Mouse (Mus musculus) cerebellum, postnatal 36 days (tissue): ENCODE results near the gene Ppm1h.

ENCODE experiments used
- DNase-seq, 2 experiments: peaks; one replicate each; pipeline ENCODE4 v3.0.0; 2021 to 2022; ENCODE audit warnings: mixed read lengths in 2 of 2

Gene Ppm1h

DNA sequence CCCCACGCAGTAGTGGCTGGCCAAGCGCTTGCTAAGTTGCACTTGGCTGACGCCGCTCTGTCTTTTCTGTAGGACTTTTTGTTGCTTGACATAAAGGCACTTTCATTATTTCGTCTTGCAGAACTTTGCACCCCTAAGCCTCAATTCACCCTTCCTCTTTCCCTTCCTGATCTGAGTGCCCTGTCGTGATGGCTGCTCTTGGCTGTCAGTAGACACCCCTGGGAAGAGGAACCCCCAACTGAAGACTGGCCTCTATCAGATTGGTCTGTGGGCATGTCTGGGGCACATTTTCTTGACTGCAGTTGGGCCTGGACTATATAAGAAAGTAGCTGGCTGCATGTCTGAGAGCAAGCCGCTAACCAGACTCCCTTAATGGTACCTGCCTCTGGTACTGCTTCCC lies 95.6 kb downstream of the Ppm1h start:
- no peak for DNase-seq

DNA sequence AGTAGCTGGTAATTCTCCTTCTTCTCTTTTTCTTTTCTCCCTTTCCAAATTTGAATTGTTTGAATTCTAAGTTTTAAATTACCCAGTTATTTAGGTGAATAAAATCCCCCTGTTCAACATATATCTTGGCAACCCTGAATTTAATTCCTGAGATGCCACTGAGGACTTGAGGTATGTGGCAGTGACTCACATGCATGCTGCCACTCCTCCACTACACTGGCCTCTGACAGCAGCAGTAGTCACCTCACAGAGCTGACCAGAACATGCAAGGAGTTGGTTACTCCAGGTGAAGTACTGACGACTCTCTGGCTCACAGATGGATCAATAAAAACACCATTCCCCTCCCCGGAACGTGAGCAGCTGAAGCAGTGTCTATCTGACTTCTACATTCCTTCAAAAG lies 98.9 kb downstream of the Ppm1h start:
- no peak for DNase-seq

DNA sequence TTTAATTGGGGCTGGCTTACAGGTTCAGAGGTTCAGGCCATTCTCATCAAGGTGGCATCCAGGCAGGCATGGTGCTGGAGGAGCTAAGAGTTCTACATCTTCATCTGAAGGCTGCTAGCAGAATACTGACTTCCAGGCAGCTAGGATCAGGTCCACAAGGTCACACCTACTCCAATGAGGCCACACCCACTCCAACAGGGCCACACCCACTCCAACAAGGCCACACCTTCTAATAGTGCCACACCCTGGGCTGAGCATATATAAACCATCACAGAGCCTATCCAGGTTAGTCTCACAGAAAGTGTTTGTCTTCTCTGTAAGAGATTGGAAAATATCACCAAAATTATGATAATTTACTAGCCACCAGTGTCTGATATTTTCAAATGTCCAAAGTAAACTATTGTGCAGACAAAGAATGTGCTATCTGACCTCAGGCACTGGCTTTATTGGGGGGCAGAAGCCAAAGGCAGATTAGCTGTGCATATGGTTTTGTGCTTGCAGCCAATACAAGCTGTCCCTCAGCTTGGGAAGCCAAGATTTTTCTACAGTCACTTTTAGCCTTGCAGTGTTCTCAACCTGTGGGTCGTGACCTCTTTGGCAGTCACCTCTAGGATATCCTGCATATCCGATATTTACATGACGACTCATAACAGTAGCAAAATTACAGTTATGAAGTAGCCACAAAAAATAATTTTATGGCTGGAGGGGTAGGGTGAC lies 99.5 kb downstream of the Ppm1h start:
- no peak for DNase-seq

DNA sequence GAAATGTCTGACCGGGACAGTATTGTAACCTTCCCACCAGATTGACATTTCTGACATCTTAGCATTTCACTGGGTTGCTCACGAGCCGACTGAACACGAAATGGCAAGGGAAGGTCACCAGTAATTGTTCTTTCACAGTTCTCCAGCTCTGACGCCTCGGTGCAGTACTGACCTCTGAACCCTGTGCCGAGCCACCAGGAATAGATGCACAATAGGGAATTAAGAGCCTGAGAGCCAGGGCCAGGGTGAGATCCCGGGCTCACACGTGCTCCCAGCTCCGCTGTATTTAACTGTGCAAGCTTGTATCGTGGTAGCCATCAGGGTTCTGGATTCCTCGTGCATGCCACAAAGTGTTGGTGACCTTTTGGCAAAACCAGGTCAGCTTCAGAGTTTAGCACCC lies 100.8 kb downstream of the Ppm1h start:
- DNase-seq, result no peak

DNA sequence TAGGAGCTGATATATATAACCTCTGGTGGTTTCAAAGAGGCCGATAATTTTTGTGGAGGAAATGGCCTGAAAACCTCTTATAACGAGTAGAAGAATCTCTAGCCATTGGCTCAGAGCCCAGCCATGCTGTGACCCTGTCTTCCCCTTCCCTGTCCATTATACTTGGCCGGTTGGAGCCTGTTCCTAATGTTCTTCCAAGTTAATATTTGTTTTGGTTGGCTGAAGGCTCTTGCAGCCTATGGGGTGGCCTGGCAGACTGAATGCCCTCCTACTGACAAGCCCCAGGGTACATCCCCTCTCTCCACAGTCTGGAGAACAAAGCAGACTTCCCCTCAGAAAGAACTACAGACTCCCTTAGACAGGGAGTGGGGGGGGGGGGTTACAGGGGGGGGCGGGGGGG lies 104.2 kb downstream of the Ppm1h start:
- peak; percentile 52 to 63 for DNase-seq

DNA sequence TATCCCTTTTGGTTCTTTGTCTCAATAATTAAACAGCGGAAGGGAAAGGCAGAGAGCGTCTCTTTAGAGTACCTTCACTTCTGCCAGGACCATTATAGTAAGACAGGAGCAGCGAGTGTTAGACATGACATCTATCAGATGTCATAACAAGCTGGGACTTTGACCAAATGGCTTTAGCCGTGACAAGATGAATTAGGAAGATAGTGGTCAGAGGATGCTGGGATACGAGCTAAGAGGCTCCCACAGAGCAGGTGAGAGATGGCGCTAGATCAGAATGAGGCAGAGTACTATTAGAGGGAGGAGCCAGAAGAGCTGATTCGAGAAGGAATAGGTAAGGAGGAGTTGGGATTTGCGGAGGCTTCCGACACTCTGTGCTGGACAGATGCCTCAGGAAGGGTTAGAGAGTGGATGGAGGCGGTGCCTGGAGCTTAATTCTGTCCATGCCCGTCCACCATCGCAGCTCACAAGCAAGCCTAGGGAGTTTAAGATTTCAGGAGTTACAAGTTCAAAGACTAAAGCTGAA lies 111.1 kb downstream of the Ppm1h start:
- no peak for DNase-seq

DNA sequence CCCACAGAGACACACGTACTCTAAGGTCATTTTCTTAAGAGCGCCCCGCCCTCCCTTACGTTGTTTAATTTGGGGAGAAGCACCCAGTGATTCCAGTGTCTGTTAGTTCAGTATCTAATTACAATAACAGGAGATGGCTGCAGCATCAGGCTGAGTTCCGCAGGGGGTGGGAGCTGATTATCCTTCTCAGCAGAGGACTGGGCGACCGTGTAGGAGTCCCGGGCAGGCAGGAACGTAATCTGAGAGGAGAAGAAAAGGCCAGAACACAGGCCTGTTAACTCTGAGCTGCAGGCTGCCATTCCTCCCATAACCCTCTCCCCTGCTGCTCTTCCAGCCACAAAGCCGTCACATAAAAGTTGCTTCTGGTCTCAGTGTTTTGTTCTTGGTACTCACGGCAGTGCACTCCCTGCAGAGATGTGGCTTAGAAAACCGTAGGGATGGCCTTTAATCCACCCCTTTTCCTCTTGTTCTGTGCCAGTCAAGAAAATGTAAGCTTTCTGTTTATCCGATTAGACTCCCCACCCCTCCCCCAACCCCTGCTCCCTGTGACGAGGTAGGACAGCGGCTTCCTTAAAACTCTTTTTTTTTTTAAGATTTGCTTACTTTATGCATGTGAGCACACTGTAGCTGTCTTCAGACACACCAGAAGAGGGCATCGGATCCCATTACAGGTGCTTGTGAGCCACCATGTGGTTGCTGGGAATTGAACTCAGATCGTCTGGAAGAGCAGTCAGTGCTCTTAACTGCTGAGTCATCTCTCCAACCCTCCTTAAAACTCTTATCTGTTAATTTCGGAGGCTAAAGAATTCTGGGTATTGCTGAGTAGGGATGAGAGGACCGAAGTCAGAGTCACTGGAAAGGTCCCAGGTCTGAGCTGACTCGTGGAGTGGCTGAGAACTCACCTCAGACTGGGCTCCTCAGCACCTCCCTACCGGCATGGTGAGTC lies 113.7 kb downstream of the Ppm1h start:
- no peak for DNase-seq

DNA sequence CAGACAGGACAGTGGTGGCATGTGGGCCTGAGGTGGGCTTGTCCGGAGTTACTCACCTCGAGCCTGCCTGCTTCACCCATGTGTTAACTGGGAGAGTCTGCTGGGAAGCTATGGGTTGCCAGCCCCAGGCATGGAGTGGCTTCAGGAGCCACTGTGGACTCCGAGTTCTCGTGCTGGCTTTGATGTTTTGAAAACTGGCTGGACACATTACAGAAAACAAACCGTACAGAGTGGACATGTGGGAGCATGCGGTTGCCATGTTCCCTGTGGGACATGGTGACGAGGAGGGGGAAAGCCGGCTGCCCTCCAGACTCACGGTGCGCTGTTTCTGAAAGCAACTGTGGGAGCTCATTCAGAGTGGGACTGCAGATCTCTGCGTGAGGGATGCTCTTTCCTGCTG lies 114.6 kb downstream of the Ppm1h start:
- DNase-seq, result no peak

DNA sequence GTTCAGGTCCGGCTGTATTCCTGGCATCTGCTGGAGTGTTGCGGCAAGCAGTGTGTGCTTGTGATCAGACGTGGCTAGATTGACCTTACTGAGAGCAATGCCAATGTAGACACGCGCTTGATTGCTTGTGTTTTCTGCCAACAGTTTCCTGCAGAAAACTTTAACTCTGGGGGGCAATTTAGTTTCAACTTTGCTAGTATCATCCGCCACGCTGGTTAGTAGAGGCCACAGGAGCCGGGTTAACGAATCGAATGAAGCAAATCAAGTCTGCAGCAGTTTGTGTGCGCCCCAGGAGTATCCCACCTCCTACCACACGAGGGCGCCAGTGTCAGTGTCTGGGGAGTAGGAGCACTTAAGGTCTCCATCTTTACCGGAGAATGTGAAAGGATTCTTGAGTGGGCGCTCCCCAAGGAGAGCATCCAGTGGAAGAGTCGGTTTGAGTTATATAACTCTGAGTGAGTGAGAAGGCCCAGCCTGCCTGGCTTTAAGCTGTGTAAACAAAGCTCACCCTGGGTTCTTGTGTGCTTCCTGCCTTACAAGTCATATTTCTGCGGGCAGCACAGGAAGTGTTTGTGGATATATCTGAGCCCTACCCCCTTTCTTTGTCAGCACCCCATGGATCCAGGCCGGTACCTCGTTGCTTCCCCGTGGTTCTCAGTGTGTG lies 115.8 kb downstream of the Ppm1h start:
- DNase-seq, result peak; percentile 78 to 80

DNA sequence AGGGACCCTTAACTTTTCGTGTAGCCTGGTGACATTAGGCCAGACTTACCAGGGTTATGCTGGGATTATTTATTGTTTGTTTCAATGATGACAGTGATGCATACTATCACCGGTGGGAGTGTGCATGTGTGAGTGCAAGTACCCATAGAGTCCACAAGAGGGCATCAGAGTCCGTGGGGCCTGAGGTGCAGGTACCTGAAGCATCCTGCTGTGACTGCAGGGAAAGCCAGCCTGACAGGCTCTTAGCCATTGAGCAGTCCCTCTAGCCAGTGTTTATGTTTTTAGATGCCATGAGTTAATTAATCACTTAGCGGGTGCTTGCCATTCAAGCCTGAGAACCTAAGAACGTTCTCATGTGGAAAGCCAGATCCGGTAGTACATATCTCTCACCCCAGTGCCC lies 119.4 kb downstream of the Ppm1h start:
- no peak for DNase-seq

DNA sequence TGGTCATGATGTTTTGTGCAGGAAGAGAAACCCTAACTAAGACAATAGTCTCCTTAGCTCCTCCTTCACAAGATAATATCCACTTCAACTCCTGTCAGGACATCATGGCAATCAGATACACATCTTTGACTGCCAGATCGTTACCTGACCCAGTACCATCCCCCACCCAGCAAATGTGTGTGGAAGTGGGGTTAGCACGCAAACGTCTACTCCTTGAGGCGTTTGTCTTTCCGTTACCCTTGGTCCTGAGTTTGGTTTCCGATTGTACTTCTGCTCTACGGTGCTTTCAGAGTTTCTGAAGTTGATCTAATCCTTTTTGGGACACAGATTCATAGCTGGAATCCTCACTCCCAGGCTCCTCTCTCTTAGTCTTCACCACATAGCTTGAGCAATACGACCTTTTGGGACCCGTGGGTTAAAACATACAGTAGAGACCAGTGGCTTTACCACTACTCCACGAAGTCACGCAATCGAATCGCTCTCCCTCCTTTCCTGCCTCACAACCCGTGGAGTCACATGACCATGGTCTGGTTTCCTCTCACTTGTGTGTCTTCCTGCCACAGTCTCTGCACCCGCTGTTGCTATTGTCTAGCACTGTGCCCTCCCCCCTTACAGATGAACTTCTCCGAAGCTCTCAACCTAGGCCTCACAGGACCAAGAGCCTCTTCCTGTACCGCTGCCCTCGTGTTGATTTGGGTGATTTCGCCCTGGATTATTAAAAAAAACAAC lies 121.6 kb downstream of the Ppm1h start:
- DNase-seq, result no peak

DNA sequence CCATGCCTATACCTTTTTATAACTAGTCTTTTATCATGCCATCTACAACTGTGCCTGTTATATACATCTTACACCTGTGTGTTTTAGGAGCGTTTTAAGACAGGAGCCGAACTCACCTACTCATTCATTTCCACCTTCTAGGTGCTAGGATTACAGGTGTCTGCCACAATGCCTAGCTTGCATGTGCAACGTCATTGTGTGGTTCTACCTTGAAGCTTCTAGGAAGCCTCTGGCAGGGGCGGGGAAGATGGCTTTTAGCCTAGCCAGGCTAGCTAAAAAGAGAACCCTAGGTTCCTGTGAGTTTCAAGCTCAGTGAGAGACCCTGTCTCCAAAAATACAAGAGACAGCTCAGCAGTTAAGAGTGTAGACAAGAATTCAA lies 122.2 kb downstream of the Ppm1h start:
- no peak for DNase-seq

DNA sequence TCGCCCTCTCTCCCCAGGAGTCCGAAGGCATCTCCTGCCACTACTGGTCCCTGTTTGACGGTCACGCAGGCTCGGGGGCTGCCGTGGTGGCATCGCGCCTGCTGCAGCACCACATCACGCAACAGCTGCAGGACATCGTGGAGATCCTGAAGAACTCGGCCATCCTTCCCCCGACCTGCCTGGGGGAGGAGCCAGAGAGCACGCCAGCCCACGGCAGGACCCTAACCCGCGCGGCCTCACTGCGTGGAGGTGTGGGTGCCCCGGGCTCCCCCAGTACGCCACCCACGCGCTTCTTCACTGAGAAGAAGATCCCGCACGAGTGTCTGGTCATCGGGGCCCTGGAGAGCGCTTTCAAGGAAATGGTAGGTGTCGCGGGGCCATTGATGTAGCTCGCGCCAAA lies 123.7 kb downstream of the Ppm1h start:
- no peak for DNase-seq

DNA sequence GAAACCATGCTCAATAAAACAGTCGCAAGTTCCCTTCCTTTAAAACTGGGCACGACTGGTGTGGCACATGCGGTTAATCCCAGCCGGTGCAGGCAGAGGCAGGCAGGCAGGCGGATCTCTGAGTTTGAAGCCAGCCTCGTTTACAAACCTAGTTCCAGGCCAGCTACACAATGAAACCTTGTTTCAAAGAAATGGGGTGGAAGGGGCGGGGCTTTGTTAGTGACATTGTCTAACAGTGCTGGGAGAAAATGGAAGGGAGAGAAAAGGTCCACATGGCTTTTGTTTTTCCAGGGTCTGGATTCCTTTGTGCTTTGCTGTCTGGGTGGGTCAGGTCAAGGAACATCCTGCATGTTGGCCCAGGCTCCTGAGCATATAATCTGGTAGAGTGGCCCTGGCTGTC lies 124.3 kb downstream of the Ppm1h start:
- DNase-seq, result no peak

DNA sequence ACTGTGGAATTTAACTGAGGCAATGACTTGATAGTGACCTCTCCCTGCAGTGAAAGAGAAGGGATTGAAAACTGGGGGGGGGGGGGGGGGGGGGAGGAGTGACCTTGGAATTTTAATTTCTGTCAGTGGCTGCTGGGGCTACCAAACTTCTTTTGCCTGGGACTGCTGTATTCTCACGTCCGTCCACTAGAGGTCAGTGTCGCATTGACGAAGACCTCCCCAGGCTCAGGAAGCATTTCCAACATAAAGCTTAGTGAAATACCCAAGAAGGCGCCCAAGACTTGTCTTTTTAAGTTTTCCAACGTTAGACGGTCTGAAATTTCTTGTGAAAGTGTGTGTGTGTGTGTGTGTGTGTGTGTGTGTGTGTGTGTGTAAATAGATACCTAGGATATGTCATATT lies 125.3 kb downstream of the Ppm1h start:
- DNase-seq, result peak; percentile 76 to 80

DNA sequence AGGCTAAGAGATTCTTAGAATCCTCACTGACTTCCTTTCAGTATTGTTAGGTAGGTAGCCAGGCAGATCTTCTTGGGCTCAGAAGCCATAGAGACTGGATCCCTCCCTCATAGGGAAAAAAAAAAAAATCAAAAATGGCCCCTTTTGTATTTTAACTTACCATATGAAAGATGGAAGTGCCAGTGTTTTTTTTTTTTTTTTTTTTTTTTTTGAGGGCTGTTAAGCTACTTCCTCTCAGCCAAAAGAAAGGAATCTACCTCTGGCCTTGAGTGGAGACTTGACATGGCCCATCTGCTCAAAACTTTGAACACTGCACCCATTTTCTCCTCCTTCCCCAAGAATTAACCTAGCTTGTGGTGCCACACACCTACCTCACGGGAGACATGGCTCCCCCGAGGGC lies 127.3 kb downstream of the Ppm1h start:
- DNase-seq, result no peak

DNA sequence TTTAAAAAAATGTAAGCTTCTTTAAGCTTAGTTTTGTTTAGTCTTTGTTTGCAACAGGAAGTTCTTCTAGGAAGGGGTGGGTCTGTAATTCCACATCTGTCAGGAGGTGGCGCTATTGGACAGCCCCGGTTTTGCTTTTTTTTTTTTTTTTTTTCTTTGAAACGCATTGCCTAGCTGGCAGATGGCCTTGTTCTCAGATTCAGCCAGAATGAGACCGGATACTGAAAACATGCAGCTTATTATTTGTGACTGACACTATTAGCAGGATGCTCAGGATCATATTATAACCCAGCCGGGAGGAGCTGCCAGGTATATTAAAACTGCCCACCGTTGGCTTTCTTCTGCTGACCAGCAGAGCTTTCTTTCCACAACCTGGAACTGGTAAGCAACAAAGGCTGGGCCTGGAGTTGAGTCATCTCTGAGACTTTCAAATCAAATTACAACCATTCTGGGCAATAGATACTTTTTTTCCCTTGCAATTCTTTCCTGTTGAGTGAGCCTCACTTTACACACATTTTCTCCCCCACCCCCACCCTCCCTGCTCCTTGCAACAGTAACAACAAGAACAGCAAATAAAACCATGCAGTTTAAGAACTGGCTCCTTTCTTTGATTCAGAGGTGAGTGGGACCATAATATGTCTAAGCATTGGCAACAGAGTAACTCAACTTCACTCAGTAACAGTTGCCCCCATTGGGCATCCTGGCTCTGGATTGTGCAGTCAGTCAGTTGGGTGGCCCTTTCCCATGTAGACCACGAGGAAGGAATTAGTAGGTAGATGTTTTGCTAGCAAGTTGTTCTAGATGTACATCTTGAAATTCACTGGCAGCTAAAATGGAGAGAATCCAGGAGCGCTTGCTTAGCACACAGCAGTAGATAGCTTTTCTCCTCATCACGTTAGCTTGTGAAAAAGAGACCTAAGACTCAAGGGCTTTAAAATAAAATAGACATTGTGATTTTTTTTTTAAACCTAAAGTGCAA lies 128.9 kb downstream of the Ppm1h start:
- DNase-seq, result peak; percentile 77 to 84

DNA sequence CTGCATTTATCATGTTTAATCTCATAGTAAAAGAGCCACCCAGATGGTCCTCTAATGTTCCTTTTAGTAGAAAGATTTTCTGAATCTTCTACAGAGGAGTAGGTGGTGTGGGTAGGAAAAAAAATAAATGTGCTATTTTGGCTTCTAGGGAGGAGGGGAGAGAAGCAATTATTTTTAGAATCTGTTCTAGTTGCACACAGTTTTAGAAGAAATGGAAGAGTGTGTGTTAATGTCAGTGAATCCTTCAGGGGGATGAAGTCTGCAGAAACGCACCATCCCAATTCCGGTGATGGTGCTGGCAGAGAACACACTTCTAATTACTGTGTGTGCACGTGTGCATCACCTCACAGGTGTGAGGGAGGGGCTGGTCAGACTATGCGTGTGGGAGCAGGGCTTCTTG lies 129.6 kb downstream of the Ppm1h start:
- no peak for DNase-seq

DNA sequence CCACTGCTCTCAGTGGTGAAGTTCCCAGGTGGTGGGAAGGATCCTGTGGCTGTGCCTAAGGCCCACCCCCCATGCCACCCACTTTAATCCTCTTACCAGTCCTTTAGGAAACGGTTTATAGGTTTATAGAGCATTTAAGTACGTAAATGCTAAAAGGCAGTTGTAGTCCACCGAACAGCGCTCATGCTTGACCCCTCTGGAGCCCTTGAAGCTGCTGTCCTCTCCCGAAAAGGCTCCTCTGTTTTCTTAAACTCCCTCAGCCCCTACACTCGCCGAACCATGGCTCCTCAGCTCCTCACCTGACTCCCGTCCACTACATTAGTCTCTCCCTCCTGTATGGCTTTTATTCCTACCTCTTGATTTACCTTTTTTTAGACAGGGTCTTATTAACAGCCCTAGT lies 131.3 kb downstream of the Ppm1h start:
- no peak for DNase-seq

DNA sequence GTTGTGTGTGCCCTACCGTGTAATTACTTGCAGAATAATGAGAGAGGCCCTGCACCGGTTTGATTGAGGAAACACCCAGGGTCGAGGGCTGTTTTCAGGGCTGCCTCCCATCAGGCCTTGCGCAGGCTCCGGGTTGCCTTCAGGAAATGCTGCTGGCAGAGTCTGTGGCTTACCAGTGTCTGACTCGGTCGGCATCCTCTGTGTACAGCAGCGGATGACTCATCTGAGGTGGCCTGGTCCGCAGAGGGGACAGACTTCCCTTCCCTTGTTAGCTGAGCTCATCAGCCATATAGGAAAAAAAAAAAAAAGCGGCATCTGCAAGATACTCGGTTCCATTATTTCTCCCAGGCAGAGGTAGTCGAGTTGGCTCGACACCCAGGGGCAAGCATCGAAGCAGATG lies 136.5 kb downstream of the Ppm1h start:
- peak; percentile 66 for DNase-seq

DNA sequence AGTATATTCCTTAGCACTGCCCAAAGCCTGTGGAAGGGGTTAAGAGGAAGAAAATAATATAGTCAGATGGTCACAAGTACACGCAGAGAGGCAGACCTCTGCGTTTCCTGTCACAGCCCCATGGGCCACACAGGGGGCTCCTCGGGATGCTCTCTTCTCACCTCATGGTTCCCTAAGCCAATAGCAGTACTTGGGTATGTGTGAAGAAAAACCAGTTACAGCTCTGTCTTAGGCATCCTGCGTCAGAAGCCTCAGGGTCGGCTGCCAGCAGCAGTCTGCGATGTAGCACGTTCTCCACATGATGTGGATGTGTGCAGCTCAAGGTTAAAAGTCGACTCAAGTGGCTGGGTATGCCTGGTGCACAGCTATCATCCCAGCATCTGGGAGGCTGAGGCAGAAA lies 139.2 kb downstream of the Ppm1h start:
- DNase-seq, result no peak

DNA sequence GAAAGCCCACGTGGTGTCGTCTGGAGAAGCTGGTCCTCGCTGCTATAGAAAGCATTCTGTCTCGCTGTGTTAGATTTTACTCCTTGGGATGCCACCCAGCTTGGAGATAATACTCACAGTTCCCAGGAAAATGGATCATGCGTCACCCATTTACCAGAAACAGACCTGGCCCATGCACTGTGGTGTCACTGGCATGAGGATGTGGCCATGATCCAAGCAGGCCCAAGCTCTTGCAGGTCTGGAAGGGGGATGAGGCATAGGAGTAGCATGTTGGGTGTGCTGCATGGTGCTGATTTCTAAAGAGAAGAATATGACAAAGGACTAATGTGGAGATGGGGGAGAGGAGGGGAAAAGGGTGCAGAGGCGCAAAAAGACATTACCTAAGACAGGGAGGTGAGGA lies 141.2 kb downstream of the Ppm1h start:
- no peak for DNase-seq
